Mouse (Mus musculus) ES-E14 (cell line): ENCODE results near the gene Csnk1g2. TPM values are rescaled to one million over a fixed set of nuclear protein-coding genes. Genes with fewer than 3 reads are reported as not detected.

Source experiments
- DNase-seq: peaks from one replicate; pipeline ENCODE4 v3.0.0-alpha.2; 2013; ENCODE audit warnings: low read depth, low spot score
- H3K27ac ChIP-seq: 2 replicates; pipeline ENCODE4 v1.5.1; 2012; ENCODE audit warnings: low read depth, mild to moderate bottlenecking, low read length, moderate library complexity, mixed read lengths; ENCODE audit not compliant: poor library complexity, insufficient read depth, severe bottlenecking
- H3K36me3 ChIP-seq: 2 replicates; pipeline ENCODE4 v1.6.1; 2012; ENCODE audit warnings: mild to moderate bottlenecking, low read length, moderate library complexity, mixed read lengths; ENCODE audit not compliant: control insufficient read depth, poor library complexity, insufficient read depth, severe bottlenecking
- H3K4me1 ChIP-seq, 2 experiments: fragments of 150-350 bp in 1 of 2; sonication (generic) in 1 of 2; 2 replicates each; pipeline ENCODE4 v1.6.1; 2012; ENCODE audit warnings: low read length in 2 of 2, mild to moderate bottlenecking in 1 of 2, mixed read lengths in 1 of 2; ENCODE audit not compliant: control insufficient read depth in 2 of 2, insufficient read depth in 2 of 2, poor library complexity in 1 of 2
- H3K4me3 ChIP-seq, 2 experiments: fragments of 150-350 bp in 1 of 2; sonication (generic) in 1 of 2; 2 replicates each; pipeline ENCODE4 v1.5.1; 2012; ENCODE audit warnings: low read length in 2 of 2, low read depth in 1 of 2, mild to moderate bottlenecking in 1 of 2, mixed read lengths in 1 of 2; ENCODE audit not compliant: insufficient read depth in 1 of 2, poor library complexity in 1 of 2, severe bottlenecking in 1 of 2
- H3K9ac ChIP-seq: 2 replicates; pipeline ENCODE4 v1.6.1; 2012; ENCODE audit warnings: low read depth, mild to moderate bottlenecking, low read length, mixed read lengths; ENCODE audit not compliant: poor library complexity, insufficient read depth, severe bottlenecking
- H3K9me3 ChIP-seq: fragments of 150-350 bp; sonication (generic); 2 replicates; pipeline ENCODE4 v1.6.1; 2012; ENCODE audit warnings: low read depth, mild to moderate bottlenecking, low read length; ENCODE audit not compliant: control insufficient read depth, insufficient read depth
- CHD2 ChIP-seq: IDR thresholded peaks from 2 replicates; pipeline ENCODE4 v1.6.1; 2014; ENCODE audit warnings: mild to moderate bottlenecking, low read depth, low read length, inconsistent platforms
- HCFC1 ChIP-seq: IDR thresholded peaks from 2 replicates; pipeline ENCODE4 v1.6.1; 2012; ENCODE audit warnings: low read length, inconsistent platforms, borderline replicate concordance; ENCODE audit not compliant: insufficient read depth
- MAFK ChIP-seq: IDR thresholded peaks from 2 replicates; pipeline ENCODE4 v1.6.1; 2014; ENCODE audit warnings: mild to moderate bottlenecking, low read depth, low read length, inconsistent platforms; ENCODE audit not compliant: insufficient read depth
- ZC3H11A ChIP-seq: IDR thresholded peaks from 2 replicates; pipeline ENCODE4 v1.6.1; 2012; ENCODE audit warnings: low read depth, mild to moderate bottlenecking, inconsistent platforms, low read length, borderline replicate concordance
- ZNF384 ChIP-seq: IDR thresholded peaks from 2 replicates; pipeline ENCODE4 v1.6.1; 2012; ENCODE audit warnings: low read depth, low read length, inconsistent platforms
- in situ Hi-C, 2 experiments: fragments of 600-800 bp; cut with MboI; formaldehyde crosslinking; loops; one replicate each; pipeline ENCODE4 v1.15.1; 2025; ENCODE audit warnings: low sequenced_read_pairs in 2 of 2, inconsistent platforms in 1 of 2; ENCODE audit not compliant: unreplicated experiment in 2 of 2
- total RNA-seq: library from RNA; depleted of rRNA; stranded (reverse); fragments of 300-350 nt; gene quantifications from 2 replicates; pipeline ENCODE4 v1.2.3, GENCODE M21; 2012

Csnk1g2 gene
- total RNA-seq, 1 experiment = 138 TPM

- H3K27ac ChIP-seq = no peak overlapping the region
- peaks cover 7% of the 10 kb centered on the region; the same call in 1 of the 2 replicates for H3K36me3 ChIP-seq
- no peak for DNase-seq
- peaks cover 4 to 20% of the 10 kb centered on the region in 2 experiments for H3K4me1 ChIP-seq
- H3K4me3 ChIP-seq = no peak overlapping the region
- H3K9me3 ChIP-seq = no peaks in the 10 kb centered on the region
- H3K9ac ChIP-seq = no peak overlapping the region
- in situ Hi-C loops = no loop called here
- no peak for TF ChIP-seq MAFK
- TF ChIP-seq CHD2 = no peak
- TF ChIP-seq ZC3H11A = no peak
- TF ChIP-seq HCFC1 = no peak
- no peak for TF ChIP-seq ZNF384
Measured at GRCm38 (mm10) chr10:80682003-80682402, 59.4 kb downstream of the Csnk1g2 start.

GRCm38 (mm10) chr10:80683647-80684046 is 61.0 kb downstream of the Csnk1g2 start:
- Histone ChIP-seq H3K4me3 (no peak overlapping the region), H3K27ac (no peak overlapping the region), H3K9ac (no peak overlapping the region), H3K9me3 (no peaks in the 10 kb centered on the region), H3K36me3 (peaks cover 7% of the 10 kb centered on the region; the same call in 1 of the 2 replicates), H3K4me1 (peaks cover 0 to 9% of the 10 kb centered on the region in 2 experiments; a peak in 3 of 4 replicates)
- in situ Hi-C loops = no loop called here
- DNase-seq = no peak
- no peak for TF ChIP-seq ZC3H11A
- no peak for TF ChIP-seq HCFC1
- TF ChIP-seq MAFK = no peak
- TF ChIP-seq ZNF384 = no peak
- no peak for TF ChIP-seq CHD2

GRCm38 (mm10) chr10:80684214-80684613 is 61.6 kb downstream of the Csnk1g2 start:
- no peak overlapping the region for H3K4me3 ChIP-seq
- TF ChIP-seq HCFC1 (no peak), MAFK (0 out of 2 replicates have a peak, but pooled peaks have one; percentile 13), ZC3H11A (peak; percentile 28; the same call in 1 of the 2 replicates), ZNF384 (no peak)
- in situ Hi-C loops = no loop called here
- peaks cover 7% of the 10 kb centered on the region; the same call in 1 of the 2 replicates for H3K36me3 ChIP-seq
- peaks cover 0 to 5% of the 10 kb centered on the region in 2 experiments; a peak in 1 of 4 replicates for H3K4me1 ChIP-seq
- H3K9ac ChIP-seq = no peak overlapping the region
- no peak overlapping the region for H3K27ac ChIP-seq
- no peaks in the 10 kb centered on the region for H3K9me3 ChIP-seq
- no peak for DNase-seq

- Histone ChIP-seq H3K27ac (no peak overlapping the region), H3K9me3 (no peaks in the 10 kb centered on the region), H3K4me1 (no peaks in the 10 kb centered on the region), H3K9ac (no peak overlapping the region), H3K36me3 (peaks cover 8% of the 10 kb centered on the region; the same call in 1 of the 2 replicates), H3K4me3 (no peak overlapping the region)
- no peak for DNase-seq
- in situ Hi-C loops = no loop called here
- no peak for TF ChIP-seq ZNF384
- no peak for TF ChIP-seq HCFC1
- TF ChIP-seq MAFK = no peak
- no peak for TF ChIP-seq CHD2
- TF ChIP-seq ZC3H11A = no peak
Measured at GRCm38 (mm10) chr10:80684984-80685383, 62.3 kb downstream of the Csnk1g2 start.

- H3K9me3 ChIP-seq = no peaks in the 10 kb centered on the region
- DNase-seq = no peak
- H3K4me1 ChIP-seq = peaks cover 0 to 5% of the 10 kb centered on the region in 2 experiments; a peak in 1 of 4 replicates
- peaks cover 15% of the 10 kb centered on the region; the same call in 1 of the 2 replicates for H3K36me3 ChIP-seq
- H3K4me3 ChIP-seq = no peak overlapping the region
- no peak for TF ChIP-seq CHD2
- TF ChIP-seq HCFC1 = no peak
- TF ChIP-seq ZNF384 = no peak
- no peak for TF ChIP-seq ZC3H11A
- TF ChIP-seq MAFK = no peak
- H3K27ac ChIP-seq = no peak overlapping the region
- in situ Hi-C loops = no loop called here
- no peak overlapping the region for H3K9ac ChIP-seq
Measured at GRCm38 (mm10) chr10:80686617-80687016, 64.0 kb downstream of the Csnk1g2 start.
